Mouse (Mus musculus) erythroblast, embryonic 14.5 days (primary cell): ENCODE data around the gene Tle6. TPM values are rescaled to one million over a fixed set of nuclear protein-coding genes. Genes with fewer than 3 reads are reported as not detected.

Experiments
- H3K27me3 ChIP-seq: 2 replicates; pipeline ENCODE4 v1.6.1; 2012; ENCODE audit warnings: inconsistent platforms; ENCODE audit not compliant: control insufficient read depth
- H3K36me3 ChIP-seq: 2 replicates; pipeline ENCODE4 v1.6.1; 2012; ENCODE audit warnings: mild to moderate bottlenecking, inconsistent platforms; ENCODE audit not compliant: control insufficient read depth
- H3K4me1 ChIP-seq: 2 replicates; pipeline ENCODE4 v1.6.1; 2012; ENCODE audit warnings: inconsistent platforms; ENCODE audit not compliant: control insufficient read depth
- H3K4me3 ChIP-seq: replicated peaks from 2 replicates; pipeline ENCODE3; 2012; ENCODE audit warnings: moderate library complexity, mild to moderate bottlenecking, inconsistent platforms
- H3K9me3 ChIP-seq: 2 replicates; pipeline ENCODE4 v1.6.1; 2012; ENCODE audit warnings: low read length, inconsistent platforms, mixed read lengths; ENCODE audit not compliant: control insufficient read depth
- GATA1 ChIP-seq: IDR thresholded peaks from 2 replicates; pipeline ENCODE4 v1.6.1; 2012; ENCODE audit warnings: low read length, inconsistent platforms, mixed read lengths
- TAL1 ChIP-seq: IDR thresholded peaks from 3 replicates; pipeline ENCODE4 v1.6.1; 2012; ENCODE audit warnings: low read length, inconsistent platforms, mixed read lengths
- polyA plus RNA-seq: library from polyadenylated mRNA; stranded (reverse); fragments of >175 nt; gene quantifications from 2 replicates; pipeline ENCODE4 v1.2.3, GENCODE M21; 2012

Gene Tle6
- polyA plus RNA-seq, 1 experiment = 0.27 TPM

GRCm38 (mm10) chr10:81626101-81626993, 25.5 kb upstream of the Tle6 start:
- Histone ChIP-seq H3K4me3 (peak overlapping the region; percentile 72), H3K27me3 (no peaks in the 10 kb centered on the region), H3K9me3 (no peaks in the 10 kb centered on the region), H3K4me1 (peaks cover 53% of the 10 kb centered on the region), H3K36me3 (peaks cover 35% of the 10 kb centered on the region)
- TF ChIP-seq TAL1 (no peak), GATA1 (no peak)

GRCm38 (mm10) chr10:81623441-81623840, 22.6 kb upstream of the Tle6 start:
- H3K27me3 ChIP-seq = no peaks in the 10 kb centered on the region
- peaks cover 35% of the 10 kb centered on the region for H3K36me3 ChIP-seq
- H3K4me1 ChIP-seq = peaks cover 48% of the 10 kb centered on the region
- no peaks in the 10 kb centered on the region for H3K9me3 ChIP-seq
- no peak overlapping the region for H3K4me3 ChIP-seq
- no peak for TF ChIP-seq TAL1
- no peak for TF ChIP-seq GATA1

- no peak overlapping the region for H3K4me3 ChIP-seq
- TF ChIP-seq TAL1 (no peak), GATA1 (no peak)
- peaks cover 35% of the 10 kb centered on the region for H3K36me3 ChIP-seq
- peaks cover 23% of the 10 kb centered on the region for H3K4me1 ChIP-seq
- no peaks in the 10 kb centered on the region for H3K27me3 ChIP-seq
- H3K9me3 ChIP-seq = no peaks in the 10 kb centered on the region
Observed at GRCm38 (mm10) chr10:81620786-81621185, 19.9 kb upstream of the Tle6 start.

GRCm38 (mm10) chr10:81619976-81620375, 19.1 kb upstream of the Tle6 start:
- H3K27me3 ChIP-seq = no peaks in the 10 kb centered on the region
- no peak overlapping the region for H3K4me3 ChIP-seq
- TF ChIP-seq GATA1 (no peak), TAL1 (no peak)
- H3K9me3 ChIP-seq = no peaks in the 10 kb centered on the region
- H3K4me1 ChIP-seq = peaks cover 16% of the 10 kb centered on the region
- peaks cover 27% of the 10 kb centered on the region for H3K36me3 ChIP-seq

GRCm38 (mm10) chr10:81615486-81615885, 14.6 kb upstream of the Tle6 start:
- H3K27me3 ChIP-seq = no peaks in the 10 kb centered on the region; the same call in 1 of the 2 replicates
- TF ChIP-seq GATA1 = no peak
- TF ChIP-seq TAL1 = no peak
- H3K4me3 ChIP-seq = no peak overlapping the region
- H3K4me1 ChIP-seq = no peaks in the 10 kb centered on the region; the same call in 1 of the 2 replicates
- H3K9me3 ChIP-seq = 0 out of 2 replicates have a peak, but pooled peaks cover 2% of the 10 kb centered on the region
- no peaks in the 10 kb centered on the region for H3K36me3 ChIP-seq

- TF ChIP-seq GATA1 (no peak), TAL1 (no peak)
- Histone ChIP-seq H3K4me3 (no peak overlapping the region), H3K27me3 (no peaks in the 10 kb centered on the region; the same call in 1 of the 2 replicates), H3K36me3 (peaks cover 17% of the 10 kb centered on the region), H3K9me3 (0 out of 2 replicates have a peak, but pooled peaks cover 2% of the 10 kb centered on the region), H3K4me1 (no peaks in the 10 kb centered on the region; the same call in 1 of the 2 replicates)
Observed at GRCm38 (mm10) chr10:81612779-81613178, 11.9 kb upstream of the Tle6 start.

- Histone ChIP-seq H3K27me3 (no peaks in the 10 kb centered on the region; the same call in 1 of the 2 replicates), H3K9me3 (0 out of 2 replicates have a peak, but pooled peaks cover 2% of the 10 kb centered on the region), H3K36me3 (peaks cover 20% of the 10 kb centered on the region), H3K4me1 (peaks cover 30% of the 10 kb centered on the region), H3K4me3 (no peak overlapping the region)
- TF ChIP-seq TAL1 = no peak
- no peak for TF ChIP-seq GATA1
Observed at GRCm38 (mm10) chr10:81608308-81608707, 7.4 kb upstream of the Tle6 start.

GRCm38 (mm10) chr10:81605974-81606751, 5.3 kb upstream of the Tle6 start, which contains the start of gene BC025920:
TSS of gene BC025920 (plus strand) at chr10:81606270.
- Histone ChIP-seq H3K4me3 (peak within 1 kb of the TSS; percentile 68), H3K4me1 (peaks cover 46% of the 10 kb centered on the region), H3K36me3 (peaks cover 20% of the 10 kb centered on the region), H3K27me3 (no peaks in the 10 kb centered on the region), H3K9me3 (0 out of 2 replicates have a peak, but pooled peaks cover 2% of the 10 kb centered on the region)
- no peak for TF ChIP-seq TAL1
- TF ChIP-seq GATA1 = no peak

- H3K9me3 ChIP-seq = no peaks in the 10 kb centered on the region
- H3K36me3 ChIP-seq = peaks cover 20% of the 10 kb centered on the region
- H3K27me3 ChIP-seq = no peaks in the 10 kb centered on the region
- peak overlapping the region; percentile 68 for H3K4me3 ChIP-seq
- no peak for TF ChIP-seq TAL1
- no peak for TF ChIP-seq GATA1
- H3K4me1 ChIP-seq = peaks cover 52% of the 10 kb centered on the region
Observed at GRCm38 (mm10) chr10:81605666-81605973, 4.7 kb upstream of the Tle6 start.
